Mouse (Mus musculus): ENCODE data around the gene Hist1h1d.

Gene Hist1h1d

DNA sequence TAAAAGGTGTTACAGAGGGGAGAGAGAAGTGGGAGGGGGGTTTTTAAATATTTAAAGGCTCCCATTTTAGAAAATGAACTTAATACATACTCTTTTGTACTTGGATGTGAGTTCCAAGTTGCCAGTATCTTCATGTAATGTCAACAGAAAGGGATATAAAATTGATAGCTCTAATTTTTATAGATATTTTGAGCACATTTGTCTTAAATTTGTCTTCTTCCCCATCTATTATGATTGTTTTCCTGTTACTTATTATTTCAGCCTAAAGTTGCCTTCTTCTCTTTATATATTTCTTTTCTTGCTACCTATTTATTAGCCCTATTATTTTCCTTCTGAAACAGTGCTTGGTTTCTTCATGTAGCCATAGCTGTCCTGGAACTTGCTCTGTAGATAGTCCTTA lies at the start of gene Hist1h1d:
Gene Hist1h1d, plus strand, starts transcription at position 301 of the 400 bp plus-strand sequence.
- DNase-seq = no peak

- DNase-seq = peak; percentile 49
These were observed 49.3 kb upstream of the Hist1h1d start for GRCm38 (mm10) chr13:23503797-23504196.

- DNase-seq = no peak
These were observed 47.3 kb upstream of the Hist1h1d start for GRCm38 (mm10) chr13:23505662-23506345.

DNA sequence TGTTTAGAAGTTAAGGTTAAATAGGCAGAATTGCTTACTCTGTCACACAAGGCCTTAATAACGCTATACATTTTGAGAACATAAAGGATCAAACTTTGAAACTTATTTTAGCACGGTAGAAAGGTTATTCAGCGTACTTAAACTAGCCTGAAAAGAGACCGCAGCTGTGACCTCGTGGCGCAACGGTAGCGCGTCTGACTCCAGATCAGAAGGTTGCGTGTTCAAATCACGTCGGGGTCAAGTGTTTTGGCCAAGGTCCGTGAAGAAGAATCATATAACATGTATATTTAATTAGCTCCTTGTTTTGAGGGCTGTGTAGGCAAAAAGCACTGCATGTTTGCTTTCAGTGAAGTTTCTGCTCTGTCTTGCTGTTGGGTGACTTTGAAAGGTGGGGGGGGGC lies 46.7 kb upstream of the Hist1h1d start:
- peak; percentile 30 for DNase-seq

DNA sequence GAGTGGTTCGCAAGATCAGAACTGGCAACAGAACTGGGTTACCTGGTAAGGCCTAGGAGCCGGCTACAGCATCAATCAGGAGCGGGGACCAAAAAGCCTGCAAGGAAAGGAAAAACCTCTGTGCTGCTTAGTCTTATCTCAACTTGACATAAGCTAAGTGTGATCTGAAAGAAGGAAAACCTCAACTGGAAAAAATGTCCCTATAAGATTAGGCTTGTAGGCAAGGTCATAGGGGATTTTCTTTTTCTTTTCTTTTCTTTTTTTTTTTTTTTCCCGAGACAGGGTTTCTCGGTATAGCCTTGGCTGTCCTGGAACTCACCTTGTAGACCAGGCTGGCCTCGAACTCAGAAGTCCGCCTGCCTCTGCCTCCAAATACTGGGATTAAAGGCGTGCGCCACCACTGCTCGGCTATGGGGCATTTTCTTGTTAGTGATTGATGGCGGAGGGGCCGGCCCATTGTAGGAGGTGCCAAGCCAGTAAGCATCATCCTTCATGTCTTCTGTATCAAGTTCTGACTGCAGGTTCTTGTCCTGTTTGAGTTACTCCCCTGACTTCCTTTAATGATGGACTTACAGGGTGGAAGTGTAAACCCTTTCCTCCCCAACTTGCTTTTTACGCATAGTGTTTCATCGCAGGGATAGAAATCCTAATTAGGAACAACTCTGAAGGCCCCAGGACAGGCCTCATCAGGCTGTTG lies 46.1 kb upstream of the Hist1h1d start:
- no peak for DNase-seq

GRCm38 (mm10) chr13:23510127-23510526 lies 42.9 kb upstream of the Hist1h1d start:
- no peak for DNase-seq

DNA sequence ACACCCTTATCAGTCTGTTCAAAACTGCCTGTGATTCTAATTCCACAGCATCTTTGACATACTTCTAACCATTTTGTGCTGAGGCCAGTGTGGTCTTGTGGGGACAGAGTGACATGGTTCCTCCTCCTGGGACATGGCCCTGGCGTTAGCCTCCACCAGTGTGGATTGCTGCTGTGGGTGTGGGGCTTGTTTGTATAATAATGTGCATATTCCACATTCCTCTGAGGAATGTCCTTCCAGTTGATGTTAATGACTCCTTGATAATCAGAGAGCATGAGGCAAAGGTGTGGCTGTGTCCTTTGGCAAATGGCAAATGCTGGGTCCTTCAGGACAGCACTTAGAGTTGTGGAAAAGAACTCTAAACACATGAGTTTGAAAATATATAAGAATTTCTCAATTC lies 39.5 kb upstream of the Hist1h1d start:
- no peak for DNase-seq

GRCm38 (mm10) chr13:23515281-23515680 lies 37.8 kb upstream of the Hist1h1d start:
- no peak for DNase-seq

- DNase-seq = no peak
These were observed 37.0 kb upstream of the Hist1h1d start for GRCm38 (mm10) chr13:23515826-23516620.

- peak; percentile 78 for DNase-seq
These were observed 36.0 kb upstream of the Hist1h1d start for GRCm38 (mm10) chr13:23516822-23517602.

- DNase-seq = peak; percentile 91
These were observed 35.3 kb upstream of the Hist1h1d start for GRCm38 (mm10) chr13:23517603-23518294.

- DNase-seq = no peak
These were observed 34.8 kb upstream of the Hist1h1d start for GRCm38 (mm10) chr13:23518295-23518603.

- DNase-seq = peak; percentile 85
These were observed 34.2 kb upstream of the Hist1h1d start for GRCm38 (mm10) chr13:23518885-23519284.

DNA sequence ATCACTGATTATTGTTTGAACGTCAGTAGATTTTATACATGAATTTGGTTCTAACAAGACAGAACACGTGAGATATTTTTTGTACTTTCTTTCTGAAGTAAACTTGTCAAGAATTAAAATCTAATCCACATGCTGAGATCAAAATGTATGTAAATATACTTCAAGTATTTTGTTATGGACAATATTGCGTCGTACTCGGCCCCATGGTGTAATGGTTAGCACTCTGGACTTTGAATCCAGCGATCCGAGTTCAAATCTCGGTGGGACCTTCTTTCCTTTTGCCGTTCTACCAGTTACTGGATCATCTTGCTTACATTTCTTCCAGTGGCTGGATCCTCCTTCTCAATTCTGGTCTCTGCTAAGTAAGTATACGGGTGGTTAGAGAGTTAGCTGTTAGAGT lies 33.6 kb upstream of the Hist1h1d start:
- peak; percentile 88 for DNase-seq

DNA sequence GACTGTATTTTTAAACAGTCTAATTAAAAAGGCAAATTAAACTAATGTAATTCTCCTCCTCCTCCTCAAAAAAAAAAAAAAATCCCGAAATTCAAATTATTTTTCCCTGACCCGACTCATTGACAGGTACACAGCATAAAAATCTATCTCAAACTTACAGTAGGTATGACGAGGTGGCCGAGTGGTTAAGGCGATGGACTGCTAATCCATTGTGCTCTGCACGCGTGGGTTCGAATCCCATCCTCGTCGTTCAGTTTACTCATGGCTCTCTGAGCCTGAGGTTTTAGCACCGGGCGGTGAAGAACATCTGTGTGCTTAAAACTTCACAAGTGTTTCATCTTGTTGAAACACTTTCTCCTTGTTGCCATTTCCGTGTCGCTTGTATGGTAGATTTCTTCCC lies 31.4 kb upstream of the Hist1h1d start:
- DNase-seq = peak; percentile 84

GRCm38 (mm10) chr13:23523976-23524375 lies 29.1 kb upstream of the Hist1h1d start:
- DNase-seq = no peak

DNA sequence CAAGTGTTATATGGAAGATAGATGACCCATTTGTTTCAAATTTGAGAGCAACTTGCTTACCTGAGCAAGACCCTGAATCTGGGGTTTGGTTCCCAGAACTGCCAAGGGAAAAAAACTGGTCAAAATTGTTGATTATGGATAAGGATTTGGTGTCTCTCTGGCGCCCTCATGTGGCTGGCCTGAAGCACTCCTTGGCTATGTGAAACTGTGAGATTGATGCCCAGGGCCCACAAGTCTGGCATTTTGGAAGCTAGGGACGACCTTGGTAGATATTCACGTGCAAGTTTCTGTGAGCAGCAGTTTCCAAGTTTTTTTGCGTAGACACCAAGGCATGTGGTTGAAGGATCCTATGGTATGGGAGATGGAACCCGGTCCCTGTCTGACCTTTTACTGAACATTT lies 28.4 kb upstream of the Hist1h1d start:
- peak; percentile 84 for DNase-seq

GRCm38 (mm10) chr13:23525901-23526300 lies 27.2 kb upstream of the Hist1h1d start:
- no peak for DNase-seq

- peak; percentile 94 for DNase-seq
These were observed 26.8 kb upstream of the Hist1h1d start for GRCm38 (mm10) chr13:23526312-23526711.

- no peak for DNase-seq
These were observed 24.1 kb upstream of the Hist1h1d start for GRCm38 (mm10) chr13:23529005-23529404.

DNA sequence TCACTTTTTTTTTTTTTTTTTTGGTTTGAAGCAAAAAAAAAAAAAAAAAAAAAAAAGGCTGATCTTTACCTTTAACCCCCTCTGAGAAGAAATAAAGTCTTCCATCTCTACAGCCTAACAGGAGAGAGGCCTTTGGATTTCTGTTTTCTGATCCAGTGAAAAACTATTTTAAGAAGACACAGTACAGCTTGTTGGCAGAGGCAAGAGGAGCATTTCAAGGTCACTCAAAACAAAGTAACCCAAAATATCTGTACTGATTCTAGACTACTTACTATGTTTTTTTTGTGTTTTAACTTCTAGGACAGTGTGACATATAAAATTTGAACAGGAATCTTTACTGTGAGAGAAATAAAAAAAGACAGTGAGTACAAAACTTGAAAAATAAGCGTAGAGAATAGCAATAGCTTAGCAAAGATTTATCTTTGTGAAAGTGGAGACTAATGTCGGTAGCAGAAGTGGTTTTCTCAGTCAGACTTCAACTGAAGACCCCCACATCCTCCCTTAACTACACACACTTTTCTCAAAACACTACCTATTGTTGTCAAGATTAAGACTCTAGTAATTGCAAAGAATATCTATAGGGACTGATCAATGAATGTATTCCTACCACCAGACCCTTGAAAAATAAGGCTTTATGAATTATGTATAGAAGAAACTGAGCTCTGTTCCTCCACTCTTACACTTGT lies 23.4 kb upstream of the Hist1h1d start:
- no peak for DNase-seq

Data from lung, postnatal 10 days (tissue).